Mouse (Mus musculus) MEL (cell line): ENCODE results near the gene Rhobtb3. TPM values are rescaled to one million over a fixed set of nuclear protein-coding genes. Genes with fewer than 3 reads are reported as not detected.

Experiments
- DNase-seq: peaks from one replicate; pipeline ENCODE4 v3.0.0; 2011; ENCODE audit warnings: low read depth, low spot score
- H3K27ac ChIP-seq: 2 replicates; pipeline ENCODE4 v1.5.1; 2012; ENCODE audit warnings: low read depth, mild to moderate bottlenecking, control low read depth, low read length, moderate library complexity; ENCODE audit not compliant: control insufficient read depth
- H3K27me3 ChIP-seq, 2 experiments: fragments of 150-350 bp in 1 of 2; sonication (generic) in 1 of 2; 2 replicates each; pipeline ENCODE4 v1.6.1; 2012; ENCODE audit warnings: low read length in 2 of 2, mild to moderate bottlenecking in 2 of 2, improper control_type of control experiment in 1 of 2, moderate library complexity in 1 of 2; ENCODE audit not compliant: insufficient read depth in 2 of 2, control insufficient read depth in 1 of 2
- H3K36me3 ChIP-seq, 2 experiments: 2 replicates each; pipeline ENCODE4 v1.6.1; 2012 to 2014; ENCODE audit warnings: low read length in 2 of 2, improper control_type of control experiment in 1 of 2, inconsistent platforms in 1 of 2, mild to moderate bottlenecking in 1 of 2; ENCODE audit not compliant: insufficient read depth in 2 of 2, control insufficient read depth in 1 of 2
- H3K4me1 ChIP-seq, 2 experiments: fragments of 150-350 bp in 1 of 2; sonication (generic) in 1 of 2; 2 replicates each; pipeline ENCODE4 v1.6.1; 2012; ENCODE audit warnings: low read length in 2 of 2, improper control_type of control experiment in 1 of 2, mild to moderate bottlenecking in 1 of 2; ENCODE audit not compliant: insufficient read depth in 2 of 2, control insufficient read depth in 1 of 2
- H3K4me3 ChIP-seq, 2 experiments: fragments of 150-350 bp in 1 of 2; sonication (generic) in 1 of 2; 2 replicates each; pipeline ENCODE4 v1.5.1; 2012; ENCODE audit warnings: low read depth in 2 of 2, low read length in 2 of 2, mild to moderate bottlenecking in 2 of 2, moderate library complexity in 2 of 2, control low read depth in 1 of 2, improper control_type of control experiment in 1 of 2; ENCODE audit not compliant: control insufficient read depth in 1 of 2, insufficient read depth in 1 of 2
- H3K79me2 ChIP-seq: 2 replicates; pipeline ENCODE4 v1.6.1; 2012; ENCODE audit warnings: mild to moderate bottlenecking, low read length, moderate library complexity; ENCODE audit not compliant: control insufficient read depth, poor library complexity, insufficient read depth
- H3K9ac ChIP-seq: 2 replicates; pipeline ENCODE4 v1.6.1; 2012; ENCODE audit warnings: low read depth, mild to moderate bottlenecking, control low read depth, low read length, moderate library complexity; ENCODE audit not compliant: control insufficient read depth, poor library complexity, severe bottlenecking
- H3K9me3 ChIP-seq: fragments of 150-350 bp; sonication (generic); replicated peaks from 2 replicates; pipeline ENCODE4 v1.6.1; 2012; ENCODE audit warnings: mild to moderate bottlenecking, low read length, improper control_type of control experiment, moderate library complexity; ENCODE audit not compliant: insufficient read depth
- CHD1 ChIP-seq: IDR thresholded peaks from 2 replicates; pipeline ENCODE4 v1.6.1; 2012; ENCODE audit warnings: low read depth, mild to moderate bottlenecking, inconsistent platforms, low read length, improper control_type of control experiment
- CHD2 ChIP-seq: IDR thresholded peaks from 2 replicates; pipeline ENCODE4 v1.6.1; 2011; ENCODE audit warnings: low read length, improper control_type of control experiment
- CTCF ChIP-seq, 3 experiments: IDR thresholded peaks in 2 of 3; conservative IDR thresholded peaks in 1 of 3; 2 replicates each; pipeline ENCODE4 v1.5.1; 2011 to 2012; ENCODE audit warnings: low read length in 3 of 3, low read depth in 2 of 3, mild to moderate bottlenecking in 2 of 3, improper control_type of control experiment in 1 of 3, inconsistent platforms in 1 of 3, mixed read lengths in 1 of 3, moderate library complexity in 1 of 3; ENCODE audit not compliant: control insufficient read depth in 1 of 3, insufficient read depth in 1 of 3, poor library complexity in 1 of 3, severe bottlenecking in 1 of 3
- ELF1 ChIP-seq: IDR thresholded peaks from 2 replicates; pipeline ENCODE4 v1.6.1; 2014; ENCODE audit warnings: low read depth, mild to moderate bottlenecking, inconsistent platforms, low read length, improper control_type of control experiment, moderate library complexity
- ETS1 ChIP-seq: IDR thresholded peaks from 2 replicates; pipeline ENCODE4 v1.6.1; 2012; ENCODE audit warnings: low read depth, mild to moderate bottlenecking, inconsistent platforms, low read length, improper control_type of control experiment, moderate library complexity
- GABPA ChIP-seq: IDR thresholded peaks from 2 replicates; pipeline ENCODE4 v1.6.1; 2012; ENCODE audit warnings: low read depth, mild to moderate bottlenecking, inconsistent platforms, low read length, improper control_type of control experiment, moderate library complexity
- GATA1 ChIP-seq: IDR thresholded peaks from 2 replicates; pipeline ENCODE4 v1.6.1; 2011; ENCODE audit warnings: low read depth, low read length, improper control_type of control experiment
- HCFC1 ChIP-seq: IDR thresholded peaks from 2 replicates; pipeline ENCODE4 v1.6.1; 2012; ENCODE audit warnings: low read depth, mild to moderate bottlenecking, inconsistent platforms, low read length, improper control_type of control experiment, moderate library complexity
- MAFK ChIP-seq: IDR thresholded peaks from 2 replicates; pipeline ENCODE4 v1.6.1; 2011; ENCODE audit warnings: low read depth, mild to moderate bottlenecking, low read length, improper control_type of control experiment, borderline replicate concordance
- MEF2A ChIP-seq: IDR thresholded peaks from 2 replicates; pipeline ENCODE4 v1.6.1; 2014; ENCODE audit warnings: low read depth, mild to moderate bottlenecking, inconsistent platforms, low read length, improper control_type of control experiment; ENCODE audit not compliant: poor library complexity, insufficient replicate concordance, severe bottlenecking; ENCODE audit errors: extremely low read depth
- MXI1 ChIP-seq: IDR thresholded peaks from 2 replicates; pipeline ENCODE4 v1.6.1; 2011; ENCODE audit warnings: mild to moderate bottlenecking, low read depth, low read length, improper control_type of control experiment
- MYB ChIP-seq: IDR thresholded peaks from 2 replicates; pipeline ENCODE4 v1.6.1; 2011; ENCODE audit warnings: mild to moderate bottlenecking, low read depth, low read length, improper control_type of control experiment
- MYC ChIP-seq: IDR thresholded peaks from 2 replicates; pipeline ENCODE4 v1.6.1; 2011; ENCODE audit warnings: low read depth, mild to moderate bottlenecking, low read length, improper control_type of control experiment, moderate library complexity
- NRF1 ChIP-seq: IDR thresholded peaks from 2 replicates; pipeline ENCODE4 v1.6.1; 2014; ENCODE audit warnings: low read depth, mild to moderate bottlenecking, inconsistent platforms, low read length, improper control_type of control experiment, moderate library complexity; ENCODE audit not compliant: poor library complexity, insufficient read depth, severe bottlenecking
- SIN3A ChIP-seq: IDR thresholded peaks from 2 replicates; pipeline ENCODE4 v1.6.1; 2012; ENCODE audit warnings: low read length, improper control_type of control experiment, inconsistent platforms
- SMC3 ChIP-seq: IDR thresholded peaks from 2 replicates; pipeline ENCODE4 v1.6.1; 2011; ENCODE audit warnings: low read depth, low read length, improper control_type of control experiment
- TBP ChIP-seq: IDR thresholded peaks from 2 replicates; pipeline ENCODE4 v1.8.0; 2011; ENCODE audit warnings: low read depth, low read length, improper control_type of control experiment
- USF2 ChIP-seq, 2 experiments: IDR thresholded peaks; 2 replicates each; pipeline ENCODE4 v1.6.1; 2011 to 2012; ENCODE audit warnings: improper control_type of control experiment in 2 of 2, low read length in 2 of 2, borderline replicate concordance in 1 of 2, inconsistent platforms in 1 of 2, low read depth in 1 of 2, mild to moderate bottlenecking in 1 of 2; ENCODE audit not compliant: insufficient read depth in 1 of 2
- ZMIZ1 ChIP-seq: IDR thresholded peaks from 2 replicates; pipeline ENCODE4 v1.6.1; 2012; ENCODE audit warnings: low read depth, mild to moderate bottlenecking, inconsistent platforms, low read length, improper control_type of control experiment, moderate library complexity
- ZNF384 ChIP-seq: IDR thresholded peaks from 2 replicates; pipeline ENCODE4 v1.6.1; 2012; ENCODE audit warnings: low read depth, mild to moderate bottlenecking, inconsistent platforms, low read length, improper control_type of control experiment
- polyA plus RNA-seq, 2 experiments: library from polyadenylated mRNA; stranded (reverse) in 1 of 2; unstranded in 1 of 2; fragments of >175 nt in 1 of 2; fragments of >200 nt in 1 of 2; gene quantifications; 2 replicates each; pipeline versions ENCODE4 v1.2.1 to v1.2.4; 2012; ENCODE audit warnings: low replicate concordance in 2 of 2, low read depth in 1 of 2; ENCODE audit not compliant: insufficient read length in 2 of 2, insufficient read depth in 1 of 2, missing spikeins in 1 of 2
- total RNA-seq: library from RNA; depleted of rRNA; stranded (reverse); fragments of 300-350 nt; gene quantifications from 2 replicates; pipeline ENCODE4 v1.2.3, GENCODE M21; 2012

The Rhobtb3 gene
- total and polyA plus RNA-seq, 3 experiments = not detected

DNA sequence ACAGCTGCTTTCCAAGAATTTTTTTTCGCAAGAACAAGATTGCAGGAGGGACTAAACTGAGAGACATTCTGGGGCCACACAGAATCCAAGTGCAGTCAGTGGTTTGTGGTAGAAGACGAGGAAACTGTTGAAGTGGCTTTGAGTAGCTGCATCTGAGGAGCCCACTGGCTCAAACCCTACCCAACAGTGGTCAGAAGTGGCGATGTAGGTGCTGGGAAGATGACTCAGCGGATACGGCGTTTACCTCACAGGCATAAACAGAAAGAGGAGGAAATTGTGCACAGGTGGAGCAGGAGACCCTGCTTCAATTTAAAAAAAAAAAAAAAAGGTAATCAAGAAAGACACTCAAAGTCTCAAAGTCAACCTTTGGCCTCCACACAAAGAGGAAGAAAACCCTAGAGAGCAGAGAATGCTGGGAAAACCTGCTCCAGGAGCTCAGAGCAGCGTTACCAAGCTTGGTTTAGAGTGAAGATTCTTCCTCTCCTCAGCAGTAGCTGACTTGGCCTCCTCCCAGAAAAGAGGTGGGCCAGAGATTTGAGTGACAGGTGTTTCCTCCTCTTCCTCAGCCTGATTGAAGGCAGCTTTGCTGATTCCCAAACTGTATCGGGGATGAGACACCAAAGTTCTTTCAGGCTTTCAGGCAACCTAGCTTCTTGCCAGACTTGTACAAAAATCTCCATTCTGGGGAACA, 99.6 kb downstream of the Rhobtb3 start (continued):
- TF ChIP-seq MAFK (no peak), MXI1 (no peak), TBP (no peak), CTCF (IDR thresholded peaks at IDR 0.05 in 2 of 3, conservative IDR thresholded peaks at IDR 0.05 in 1 of 3; ENCODE audit: control insufficient read depth in 1 of 3, insufficient read depth in 1 of 3, low read depth in 2 of 3, low read length in 3 of 3, poor library complexity in 1 of 3, severe bottlenecking in 1 of 3) (no peak), ZNF384 (peak; percentile 86), SIN3A (0 out of 2 replicates have a peak, but pooled peaks have one; percentile 15), HCFC1 (peak; percentile 62; the same call in 1 of the 2 replicates), ETS1 (0 out of 2 replicates have a peak, but pooled peaks have one; percentile 43), CHD1 (no peak), GABPA (no peak), NRF1 (no peak), USF2 (IDR thresholded peaks at IDR 0.05; ENCODE audit: borderline replicate concordance in 1 of 2, insufficient read depth in 1 of 2, low read depth in 1 of 2, low read length in 2 of 2) (no peak), ZMIZ1 (no peak)

DNA sequence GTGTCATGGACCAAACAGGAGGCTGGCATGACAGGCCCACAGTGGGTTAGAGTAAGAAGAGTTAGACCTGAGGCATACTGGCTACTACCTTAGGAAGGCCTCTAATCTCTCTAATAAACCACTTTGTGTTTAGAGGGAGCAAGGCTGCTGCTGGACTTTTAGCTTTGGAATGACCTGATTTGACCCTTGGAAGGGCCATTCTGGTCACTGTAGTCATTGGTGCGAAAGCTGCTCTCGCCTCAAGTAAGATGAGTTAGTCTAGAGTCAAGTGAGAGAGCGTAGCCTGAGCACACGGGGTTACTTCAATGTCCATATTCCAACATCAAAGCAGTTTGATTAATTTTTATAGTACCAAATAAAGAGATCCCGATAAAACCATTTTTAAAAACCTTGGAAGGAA, 100.4 kb downstream of the Rhobtb3 start:
- DNase-seq = no peak
- Histone ChIP-seq H3K27me3 (no peaks in the 10 kb centered on the region), H3K9ac (no peak overlapping the region), H3K27ac (no peak overlapping the region), H3K36me3 (peaks cover 0 to 40% of the 10 kb centered on the region in 2 experiments; a peak in 2 of 4 replicates), H3K4me1 (peaks cover 18 to 41% of the 10 kb centered on the region in 2 experiments), H3K4me3 (no peak overlapping the region), H3K79me2 (no peaks in the 10 kb centered on the region; the same call in 1 of the 2 replicates), H3K9me3 (no peaks in the 10 kb centered on the region)
- TF ChIP-seq MEF2A (no peak), GATA1 (no peak), ELF1 (no peak), MYB (no peak), MXI1 (no peak), SMC3 (no peak), TBP (no peak), MYC (no peak), CHD2 (no peak), USF2 (IDR thresholded peaks at IDR 0.05; ENCODE audit: borderline replicate concordance in 1 of 2, insufficient read depth in 1 of 2, low read depth in 1 of 2, low read length in 2 of 2) (no peak)
